Mouse (Mus musculus) left cerebral cortex, adult 8-10 months (tissue): ENCODE data around the gene Rps12-ps3. TPM values are rescaled to one million over a fixed set of nuclear protein-coding genes. Genes with fewer than 3 reads are reported as not detected.
A peak's percentile ranks its signal among the peaks of the same experiment; 100 is the strongest.

Source experiments
- DNase-seq, 2 experiments: peaks; one replicate each; pipeline ENCODE4 v3.0.0; 2022; ENCODE audit warnings: low spot score in 2 of 2
- total RNA-seq, 4 experiments: library from RNA; stranded (reverse); gene quantifications; 2 replicates each; pipeline ENCODE4 v1.2.4; 2022

Rps12-ps3 gene
- total RNA-seq: 100 to 1,000 TPM; 184 to 310 (median 253) TPM

DNA sequence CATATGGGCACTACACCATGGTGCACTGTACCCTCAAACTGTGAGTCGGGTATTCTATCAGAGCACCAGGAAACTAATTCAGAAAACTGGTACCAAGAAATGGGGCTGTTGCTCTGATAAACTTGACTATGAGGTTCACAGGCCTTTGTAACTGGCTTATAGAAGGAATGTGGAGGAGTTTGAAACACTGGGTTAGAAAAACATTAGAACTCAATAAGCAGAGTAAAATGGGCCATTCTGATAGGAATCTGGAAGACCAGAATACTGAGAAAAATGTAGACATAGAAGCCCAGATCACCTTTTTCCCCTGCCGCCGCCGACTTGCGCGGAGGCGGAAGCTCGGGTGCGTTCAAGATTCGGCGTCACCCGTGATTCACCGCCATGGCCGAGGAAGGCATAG, at the start of gene Rps12-ps3:
Rps12-ps3 (plus strand) TSS at position 301 of the 400 bp plus-strand sequence.
- DNase-seq: no peak

DNA sequence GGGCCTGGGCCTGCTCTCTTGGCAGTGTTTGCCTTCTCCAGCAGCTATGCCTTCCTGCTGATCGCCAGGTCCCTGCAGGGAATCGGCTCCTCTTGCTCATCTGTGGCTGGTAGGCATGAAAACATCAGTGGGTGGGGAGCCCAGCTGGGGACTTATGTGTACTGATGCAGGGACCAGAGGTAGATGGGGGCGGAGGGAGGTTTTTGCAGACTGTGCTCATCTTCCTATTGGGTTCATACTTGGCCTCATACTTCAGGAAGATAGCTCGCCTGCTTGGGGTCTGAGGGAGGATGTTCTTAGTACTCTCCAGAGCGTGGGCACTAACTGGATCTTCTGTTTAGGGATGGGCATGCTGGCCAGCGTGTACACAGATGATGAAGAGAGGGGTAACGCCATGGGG, 48.9 kb upstream of the Rps12-ps3 start:
- DNase-seq: peak in 1 of 2 experiments; percentile 25

DNA sequence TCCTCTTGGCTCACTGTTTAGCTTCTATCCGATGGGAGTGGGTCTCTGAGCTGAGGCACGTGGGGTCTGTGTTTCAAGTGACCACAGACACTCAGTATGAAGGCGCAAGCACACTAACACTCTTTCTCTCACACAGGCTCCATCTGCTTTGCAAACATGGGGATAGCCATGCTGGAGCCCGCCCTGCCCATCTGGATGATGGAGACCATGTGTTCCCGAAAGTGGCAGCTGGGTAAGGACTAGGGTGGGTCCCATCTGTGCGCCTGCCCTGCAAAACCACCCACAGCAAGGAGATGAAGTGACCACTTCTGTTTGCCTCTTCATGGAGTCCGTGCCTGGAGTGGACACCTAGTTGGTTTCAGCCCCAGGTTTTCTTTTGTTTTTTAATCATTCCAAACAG, 45.7 kb upstream of the Rps12-ps3 start:
- no peak for DNase-seq

DNA sequence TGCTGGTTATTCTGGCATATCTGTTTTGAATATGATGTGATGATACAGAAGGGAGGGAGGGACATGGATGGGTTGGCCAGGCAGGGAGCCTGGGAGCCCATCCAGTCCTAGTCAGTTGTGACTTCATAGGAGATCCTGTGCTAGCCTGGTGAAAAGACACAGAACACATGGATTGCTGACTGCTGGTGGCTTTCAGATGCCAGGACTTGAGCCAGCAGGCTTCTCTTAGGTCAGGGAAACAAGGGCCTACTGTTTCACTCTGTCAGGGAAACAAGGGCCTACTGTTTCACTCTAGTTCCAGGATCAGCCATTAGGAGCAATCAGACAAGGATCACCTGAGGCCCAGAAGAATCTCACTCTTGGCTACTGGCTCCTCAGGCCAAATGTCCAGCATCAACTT, 41.2 kb upstream of the Rps12-ps3 start:
- no peak for DNase-seq

DNA sequence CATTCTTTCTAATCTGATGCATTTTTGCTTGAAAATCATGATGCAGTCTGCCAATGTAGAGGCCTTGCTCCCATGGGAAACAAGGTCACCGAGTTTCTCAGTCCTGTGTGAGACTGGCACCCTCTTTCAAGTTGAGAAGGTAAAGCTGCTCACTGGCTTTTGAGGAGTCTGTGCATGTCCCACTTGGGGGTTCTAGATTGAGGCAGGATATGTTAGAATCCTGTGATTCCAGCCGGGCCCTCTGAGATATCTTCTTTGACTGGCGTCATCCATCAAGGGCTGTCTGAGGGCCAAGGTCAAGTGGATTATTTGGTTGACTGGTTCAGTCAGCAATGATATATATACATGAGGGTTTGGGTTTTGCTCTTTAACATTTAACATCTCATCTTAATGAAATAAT, 40.1 kb upstream of the Rps12-ps3 start:
- DNase-seq: no peak

DNA sequence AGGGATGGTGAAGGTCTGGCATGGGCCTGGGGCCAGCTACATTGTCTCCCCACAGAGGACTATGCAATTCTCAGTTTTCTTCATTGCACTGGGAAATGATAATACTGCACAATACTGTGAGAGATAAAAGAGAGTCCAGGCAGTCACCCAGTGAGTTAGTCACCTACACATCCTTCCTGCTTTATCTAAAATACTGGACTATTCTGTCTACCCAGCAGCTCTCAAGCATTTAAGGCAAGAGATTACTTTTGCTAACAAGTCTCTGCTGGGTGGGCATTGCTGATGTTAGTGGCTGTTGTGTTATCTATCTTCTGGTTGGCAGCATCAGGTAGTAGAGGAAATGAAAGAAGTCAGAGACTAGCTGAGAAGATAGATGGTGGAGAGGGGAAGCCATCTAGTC, 33.0 kb upstream of the Rps12-ps3 start:
- no peak for DNase-seq

DNA sequence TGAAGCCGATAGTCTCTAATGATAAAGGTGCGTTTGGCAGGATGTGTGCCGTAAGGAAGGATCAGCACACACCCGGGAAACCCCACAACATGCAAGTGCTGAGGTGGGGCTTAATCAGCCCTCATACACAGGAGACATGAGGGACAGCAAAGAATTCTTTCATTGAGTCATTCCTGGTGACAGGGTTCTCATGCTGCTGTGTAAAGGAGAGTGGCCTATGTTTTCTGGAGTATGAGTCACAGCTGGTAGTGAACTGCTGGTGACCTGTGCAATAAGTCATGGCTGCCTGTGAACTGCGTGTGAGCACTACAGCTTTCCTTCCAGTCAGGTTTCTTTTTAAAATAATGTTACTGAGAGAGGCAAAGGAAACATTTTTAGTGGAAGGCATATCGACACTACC, 32.3 kb upstream of the Rps12-ps3 start:
- no peak for DNase-seq

DNA sequence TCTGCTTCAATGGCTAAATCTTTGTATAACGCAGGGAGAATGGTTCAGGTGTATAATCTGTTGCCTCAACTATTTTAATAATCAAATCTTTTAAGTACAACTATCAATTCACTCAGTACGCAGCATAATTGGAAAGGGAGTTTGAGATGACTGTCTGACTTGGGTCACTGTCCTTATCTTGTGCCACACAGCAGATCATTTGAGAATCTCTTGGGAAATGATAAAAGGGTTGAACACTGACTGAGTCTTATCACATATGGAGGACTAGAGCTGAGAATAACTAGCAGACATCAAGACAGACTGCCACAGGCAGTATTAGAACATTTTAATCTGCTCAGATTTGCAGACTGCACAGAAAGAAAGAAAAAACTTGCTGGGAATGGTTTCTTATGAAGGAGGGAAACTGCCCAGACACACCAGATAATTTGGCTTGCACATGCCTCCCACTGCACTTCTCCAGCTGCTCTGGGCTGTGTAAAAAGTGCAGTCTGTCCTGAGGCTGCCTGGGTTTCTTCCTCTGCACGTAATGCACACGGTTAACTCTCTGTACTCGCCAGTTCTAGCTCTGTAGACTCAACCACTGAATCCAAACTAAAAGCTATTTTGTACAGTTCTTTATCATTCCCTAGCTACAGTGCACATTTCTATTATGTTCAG, 29.8 kb upstream of the Rps12-ps3 start:
- DNase-seq: no peak

DNA sequence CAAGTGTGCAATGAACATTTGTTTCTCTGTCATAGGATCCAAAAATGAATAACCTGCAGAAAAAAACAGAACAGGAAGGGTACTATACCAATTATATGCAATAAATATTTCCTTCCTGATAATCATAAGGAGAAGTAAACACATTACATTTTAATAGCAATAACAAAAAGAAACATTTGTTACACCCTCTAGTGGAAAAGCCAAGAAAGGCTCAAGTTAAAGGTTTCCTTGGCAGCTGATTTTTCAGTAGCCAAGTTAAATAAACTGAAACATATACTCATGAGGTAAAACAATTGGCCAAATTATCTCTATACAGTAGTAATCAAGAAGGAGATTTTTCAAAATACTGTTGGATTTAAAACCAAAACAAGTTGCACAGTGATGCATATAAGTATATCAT, 6.8 kb upstream of the Rps12-ps3 start:
- no peak for DNase-seq

DNA sequence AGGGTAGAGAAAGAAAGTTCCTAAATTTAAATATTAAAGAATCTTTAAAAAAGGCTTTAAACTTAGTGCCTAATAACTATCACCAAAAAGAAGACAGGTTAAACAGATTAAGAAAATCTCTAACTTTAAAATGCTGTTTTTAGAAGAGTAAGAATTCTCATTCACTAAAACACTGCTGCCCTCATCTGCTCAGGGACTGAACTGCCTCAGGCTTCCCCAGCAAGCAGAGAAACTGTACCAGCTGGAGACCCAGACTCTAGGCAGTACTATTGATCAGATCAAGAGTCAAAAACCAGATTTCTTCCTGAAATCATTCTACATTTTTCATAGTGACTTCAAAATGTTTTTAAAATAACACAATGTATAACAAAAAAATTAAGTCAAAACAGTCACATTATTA, 5.5 kb upstream of the Rps12-ps3 start:
- no peak for DNase-seq

DNA sequence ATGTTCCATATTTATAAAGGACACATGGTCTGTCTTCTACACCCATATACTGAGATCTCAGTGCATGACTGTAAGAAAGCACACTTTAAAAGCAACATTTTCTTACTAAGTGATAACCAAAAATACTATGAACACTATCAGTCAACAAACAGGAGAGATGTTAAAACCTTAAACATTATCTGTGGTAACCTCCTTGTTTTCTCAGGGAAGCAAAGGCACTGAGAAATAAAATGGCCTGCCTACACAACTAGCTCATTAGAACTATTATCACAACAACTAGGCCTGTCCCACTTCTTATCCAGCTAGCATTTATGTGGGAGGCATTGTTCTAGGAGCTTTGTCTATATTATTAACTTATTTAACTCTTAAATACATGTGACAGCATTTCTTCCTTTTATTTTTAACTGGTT, 8.7 kb downstream of the Rps12-ps3 start:
- no peak for DNase-seq

DNA sequence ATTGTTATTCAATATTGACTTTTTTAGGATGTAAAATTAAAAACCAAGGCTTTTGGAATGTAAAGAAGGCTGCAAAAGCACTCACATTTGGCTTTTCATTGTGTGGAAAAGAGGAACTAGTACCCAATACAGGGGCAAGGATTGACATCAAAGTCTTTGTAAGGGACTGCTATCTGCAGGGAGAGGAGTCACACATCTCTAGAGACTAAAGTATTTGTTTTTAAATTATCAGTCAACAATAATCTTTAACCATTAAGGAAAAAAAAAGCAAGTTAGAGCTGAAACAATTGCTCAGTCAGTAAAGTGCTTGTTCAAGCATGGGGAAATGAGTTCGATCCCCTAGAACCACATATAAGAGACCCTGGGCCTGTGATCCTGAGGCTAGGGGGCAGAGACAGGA, 14.6 kb downstream of the Rps12-ps3 start:
- DNase-seq: no peak

DNA sequence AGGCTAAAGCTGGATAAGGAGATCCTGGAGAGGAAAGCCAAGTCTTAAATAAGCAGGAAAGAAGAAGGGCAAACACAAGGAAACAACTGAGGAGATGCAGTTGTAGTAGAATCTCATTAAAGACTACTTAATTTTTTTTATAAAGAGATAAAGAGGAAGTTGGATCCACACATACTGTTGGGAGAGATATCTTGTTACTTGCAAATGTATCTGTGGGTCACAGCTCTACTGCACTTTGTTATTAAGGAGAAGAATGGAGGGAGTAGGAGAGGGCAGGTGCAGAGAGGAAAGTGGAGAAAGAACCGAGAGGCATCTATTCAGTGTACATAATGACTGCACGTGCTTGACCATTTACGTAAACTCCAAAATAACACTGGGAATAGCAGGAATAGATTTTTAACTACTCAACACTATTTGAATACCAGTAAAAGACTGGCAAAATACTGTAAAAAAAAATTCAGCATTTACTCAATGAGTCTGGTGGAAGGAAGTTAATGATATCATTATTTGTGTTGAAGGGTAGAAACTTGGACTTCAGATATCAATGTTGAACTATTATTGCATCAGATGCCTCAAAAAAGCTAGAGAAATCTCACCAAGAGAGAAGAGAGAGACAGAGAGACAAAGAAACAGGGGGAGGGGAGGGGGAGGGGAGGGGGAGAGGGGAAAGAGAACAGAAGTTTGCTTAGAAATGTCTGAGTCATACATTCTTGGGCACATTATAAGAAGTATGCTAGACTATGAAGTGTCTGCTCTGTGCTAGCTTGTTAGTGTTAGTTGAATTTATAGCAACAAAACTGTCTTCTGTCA, 16.0 kb downstream of the Rps12-ps3 start:
- DNase-seq: no peak

DNA sequence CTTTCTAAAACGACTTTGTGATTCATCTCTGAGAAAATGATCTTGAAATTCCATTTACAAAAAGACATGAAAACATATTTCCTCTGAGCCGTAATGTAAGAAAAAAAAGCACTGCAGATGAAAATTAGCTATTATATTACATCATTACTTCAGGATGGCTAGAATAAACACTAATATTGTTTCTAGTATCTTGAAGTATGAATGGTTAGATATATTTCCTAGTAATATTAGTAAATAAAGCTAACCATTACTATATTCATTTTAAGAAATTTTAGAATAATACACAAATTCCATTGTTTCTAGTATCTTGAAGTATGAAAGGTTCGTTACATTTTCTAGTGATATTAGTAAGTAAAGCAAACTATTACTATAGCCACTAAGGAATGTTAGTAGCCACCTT, 17.8 kb downstream of the Rps12-ps3 start:
- no peak for DNase-seq

DNA sequence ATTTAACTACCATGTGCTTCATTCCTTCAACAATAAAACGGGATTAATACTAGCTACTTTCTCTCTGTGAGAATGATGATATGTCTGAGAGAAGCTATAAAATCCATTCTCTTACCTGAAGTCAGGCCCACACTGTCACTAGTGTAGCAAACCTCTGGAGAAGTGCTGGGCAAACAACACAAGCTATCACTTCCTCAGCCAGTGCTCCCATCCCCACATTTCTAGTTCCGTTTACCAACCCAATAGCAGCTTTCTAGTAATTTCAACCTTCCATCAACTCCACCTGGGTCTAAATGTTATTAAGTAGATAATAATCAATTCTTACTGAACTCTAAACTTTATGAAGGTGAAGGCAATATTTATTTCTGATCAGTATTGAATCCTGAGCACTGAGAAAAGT, 20.9 kb downstream of the Rps12-ps3 start:
- DNase-seq: no peak

DNA sequence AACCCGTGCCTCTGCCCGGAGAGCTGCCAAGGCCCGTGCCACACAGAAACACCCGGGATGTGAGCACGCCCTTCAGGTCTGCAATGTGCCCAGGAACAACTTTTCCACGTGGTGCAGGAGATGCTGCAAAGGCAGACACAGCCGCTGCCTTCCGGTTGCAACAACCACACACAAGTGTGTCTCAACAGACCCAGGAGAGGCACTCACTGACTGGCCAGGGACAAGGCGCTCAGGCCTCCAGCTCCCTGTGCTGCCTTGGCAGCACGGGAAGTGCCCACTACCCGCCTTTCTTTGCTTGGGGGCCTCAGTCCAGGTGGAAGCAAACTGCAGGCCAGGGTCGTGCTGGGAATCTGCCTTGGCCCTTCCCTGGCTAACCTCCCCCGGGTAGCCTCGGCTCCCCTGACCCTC, 22.2 kb downstream of the Rps12-ps3 start:
- DNase-seq: peak in 1 of 2 experiments; percentile 10

DNA sequence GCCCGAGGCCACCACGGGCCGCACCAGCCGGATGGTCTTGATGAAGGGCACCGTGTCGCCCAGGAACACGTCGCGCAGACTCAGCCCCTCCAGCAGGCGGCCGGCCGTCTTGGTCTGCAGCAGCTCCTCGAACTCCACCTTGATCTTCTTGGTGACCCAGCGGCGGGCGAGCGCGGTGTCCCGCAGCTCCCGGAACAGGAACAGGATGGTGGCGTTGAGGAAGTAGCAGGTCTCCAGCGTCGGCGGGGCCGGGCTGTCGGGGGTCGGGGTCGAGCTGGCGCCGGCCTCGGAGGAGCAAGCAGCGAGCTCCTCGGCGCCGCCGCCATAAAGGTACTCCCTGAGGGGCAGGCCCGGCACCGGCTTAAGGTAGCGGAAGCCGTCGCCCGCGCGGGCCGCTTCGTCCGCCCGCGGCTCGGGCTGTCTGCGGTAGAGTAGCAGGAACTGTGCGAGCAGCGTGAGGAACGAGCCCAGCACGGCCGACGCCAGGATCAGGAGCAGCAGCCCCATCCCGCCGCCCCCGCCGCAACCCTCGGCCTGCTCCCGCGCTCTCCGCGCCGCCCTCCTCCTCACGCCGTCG, 23.1 kb downstream of the Rps12-ps3 start:
- DNase-seq: peak; percentile 31 to 47

DNA sequence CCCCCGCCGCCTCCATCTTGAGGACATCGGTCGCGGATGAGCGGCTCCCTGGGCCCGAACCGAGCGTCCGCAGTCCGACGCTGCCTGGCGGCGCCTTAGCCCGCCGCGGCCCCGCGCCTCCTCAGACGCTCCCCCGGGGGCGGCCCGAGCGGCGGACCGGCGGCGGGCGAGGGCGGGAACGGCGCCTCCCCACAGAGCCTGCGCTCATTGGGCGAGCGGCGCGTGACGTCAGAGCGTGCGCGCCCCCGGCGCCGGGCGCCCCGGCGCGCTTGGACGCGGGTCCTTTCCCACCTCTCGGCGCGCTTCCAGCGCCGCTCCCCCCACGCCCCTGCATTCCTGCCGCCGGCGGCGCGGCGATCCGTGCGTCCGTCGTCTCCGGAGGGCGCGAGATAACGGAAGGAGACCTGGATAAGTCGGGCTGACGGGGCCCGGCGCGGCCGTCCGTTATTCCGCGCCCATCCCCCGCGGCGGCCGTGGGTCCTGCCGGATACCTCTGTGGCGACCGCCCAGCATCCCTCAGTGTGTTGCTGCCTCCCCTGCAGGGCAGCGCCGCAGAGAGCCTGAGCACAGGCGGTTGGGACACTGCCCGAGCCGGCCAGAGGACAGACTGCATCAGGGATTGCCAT, 23.7 kb downstream of the Rps12-ps3 start, which contains the start of gene Pdzd8:
Pdzd8 (minus strand) TSS at position 123 of the 626 bp plus-strand sequence.
- peak; percentile 83 to 87 for DNase-seq

DNA sequence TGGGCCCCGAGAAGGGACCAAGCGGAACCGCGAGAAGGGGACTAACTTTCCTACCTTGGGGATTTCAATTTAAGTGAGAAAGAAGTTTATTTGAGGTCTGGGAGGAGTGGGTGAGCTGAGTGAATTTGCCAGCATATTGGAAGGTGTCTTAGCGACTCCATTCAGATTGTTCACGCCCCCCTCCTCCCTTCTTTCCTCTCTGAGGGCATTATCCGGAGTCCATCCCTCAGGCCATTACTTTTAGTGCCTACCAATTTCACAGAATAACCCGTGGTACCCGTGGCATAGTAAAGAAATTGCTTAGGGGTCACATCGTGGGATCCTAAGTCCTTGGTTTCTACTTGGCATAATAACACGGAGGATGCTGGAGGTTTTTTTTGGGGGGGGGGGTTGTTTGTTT, 24.2 kb downstream of the Rps12-ps3 start:
- no peak for DNase-seq

DNA sequence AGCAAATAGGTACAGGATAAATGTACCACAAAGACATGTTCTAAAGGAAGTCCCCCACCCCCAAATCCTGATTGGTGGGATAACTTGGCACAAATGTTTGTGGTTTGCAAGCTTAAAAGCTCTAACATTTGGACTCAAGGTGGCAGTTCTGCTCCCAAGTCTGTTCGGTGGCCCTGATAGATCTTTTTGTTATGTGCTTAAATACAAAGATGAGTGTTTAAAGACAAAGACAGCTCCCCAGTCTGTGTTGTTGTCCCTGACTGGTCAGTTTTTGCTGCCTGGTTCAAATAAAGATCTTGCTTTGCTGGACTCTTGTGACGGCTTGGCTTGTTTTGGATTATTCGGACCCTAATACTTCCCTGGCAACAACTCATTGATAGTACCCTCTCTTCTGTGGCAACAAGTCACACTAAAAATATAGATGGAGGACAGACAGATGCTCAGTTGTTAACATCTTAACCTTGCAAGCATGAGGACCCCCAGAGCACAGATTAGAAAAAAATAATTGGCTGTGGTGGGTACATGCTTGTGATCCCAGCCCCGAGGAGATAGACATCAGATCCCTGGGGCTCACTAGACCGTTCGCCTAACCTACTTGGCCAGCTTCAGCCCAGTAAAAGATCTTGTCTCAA, 27.4 kb downstream of the Rps12-ps3 start:
- no peak for DNase-seq

DNA sequence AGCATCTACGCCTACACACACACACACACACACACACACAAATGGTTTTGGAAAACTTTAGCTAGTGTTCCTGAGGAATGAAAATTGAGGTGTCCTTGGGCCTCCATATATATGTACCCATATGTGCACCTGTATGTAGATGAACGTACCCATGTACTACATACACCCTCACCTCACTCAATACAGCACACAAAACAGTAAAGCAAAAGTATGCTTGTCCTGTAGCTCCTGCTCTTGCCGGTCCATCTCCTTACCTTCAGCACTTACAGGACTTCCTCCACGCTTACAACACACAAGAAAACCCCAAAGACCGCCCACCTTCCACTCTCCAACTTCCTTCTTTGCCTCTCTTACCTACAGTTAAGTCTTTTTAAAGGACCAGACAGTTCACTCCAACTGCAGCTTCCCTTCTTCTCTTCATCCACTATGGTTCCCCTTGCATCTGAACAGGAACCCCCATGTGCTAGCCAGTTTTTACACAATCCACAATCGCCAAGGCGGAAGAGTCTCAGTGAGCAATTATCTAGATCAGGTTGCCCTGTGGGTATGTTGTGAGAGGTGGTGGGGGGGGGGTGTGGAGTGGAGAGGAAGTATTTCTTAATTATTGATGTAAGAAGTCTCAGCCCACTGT, 28.3 kb downstream of the Rps12-ps3 start:
- DNase-seq: no peak
